8 mouse cellular contexts compared by ENCODE assay signal in the genomic region with DNA sequence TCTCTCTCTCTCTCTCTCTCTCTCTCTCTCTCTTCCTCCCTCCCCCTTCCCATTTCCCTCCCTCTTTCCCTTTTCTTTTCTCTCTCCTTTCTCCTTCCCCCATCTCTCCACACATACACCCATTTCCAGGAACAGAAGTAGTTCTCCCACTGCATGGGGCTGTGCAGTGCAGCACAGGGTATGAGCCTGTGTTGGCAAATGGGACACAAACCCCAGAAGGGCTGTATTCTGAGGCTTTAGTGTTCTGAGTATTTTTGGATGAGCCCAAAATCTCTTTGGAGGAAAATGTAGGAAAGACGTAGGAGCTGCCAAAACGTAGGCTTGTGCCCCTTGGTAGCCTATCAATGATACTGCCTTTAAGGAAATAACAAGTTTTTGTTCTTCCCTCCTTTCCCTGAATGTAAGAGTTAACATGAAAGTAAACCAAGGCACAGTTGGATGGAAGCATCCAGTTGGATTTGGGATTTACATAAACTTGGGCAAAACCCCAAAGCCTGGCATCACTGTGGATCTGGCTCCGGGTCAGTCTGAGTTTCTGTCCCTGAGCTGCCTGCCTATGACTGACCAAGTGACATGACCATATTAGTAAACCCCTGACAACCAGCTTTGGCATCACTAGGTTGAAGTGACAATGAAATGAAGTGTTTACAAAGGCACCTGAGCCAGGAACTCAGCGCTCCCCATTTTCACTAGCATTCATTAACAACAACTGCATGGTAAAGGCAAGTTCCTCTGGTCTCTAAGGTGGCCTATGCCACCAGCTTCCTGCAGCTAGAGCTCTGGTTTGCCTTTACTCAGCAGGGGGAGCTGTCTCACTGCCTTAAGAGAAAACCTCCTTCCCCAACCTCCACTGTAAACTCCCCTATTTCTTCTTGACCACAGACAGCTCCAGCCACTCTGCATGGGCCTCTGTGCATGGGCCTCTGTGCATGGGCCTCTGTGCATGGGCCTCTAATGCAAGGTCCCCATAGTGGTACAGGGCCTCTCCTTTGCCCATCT. TPM values are rescaled to one million over a fixed set of nuclear protein-coding genes. Genes with fewer than 3 reads are reported as not detected.
DNase-seq lines count a peak whose midpoint lies in the region; ATAC-seq and TF ChIP-seq lines count a peak whose summit lies in the region.
"Had no signal": no experiment of that assay in that cellular context is flagged by ENCODE, and none has a peak within 500 bp of the region (broad histone marks: within the 10 kb centered on the region; RNA-seq: fewer than 3 reads in every experiment).

No protein-coding gene starts in this region.

- peaks cover 16% of the 10 kb centered on the region; the same call in 1 of the 2 replicates for H3K4me1 ChIP-seq in forebrain, postnatal 0 days (ENCODE audit: insufficient read depth)
- H3K4me1 ChIP-seq: kidney, embryonic 15.5 days had no signal

- no peaks in the 10 kb centered on the region for H3K36me3 ChIP-seq in forebrain, postnatal 0 days (ENCODE audit: insufficient read depth)
- no peaks in the 10 kb centered on the region for H3K36me3 ChIP-seq in splenic B cell, adult 2 months (ENCODE audit: control insufficient read depth, insufficient read depth, low read length, poor library complexity, severe bottlenecking)
- H3K36me3 ChIP-seq: kidney, embryonic 15.5 days had no signal

- ATAC-seq in forebrain, postnatal 0 days: peak; percentile 73

- H3K9me3 ChIP-seq in forebrain, postnatal 0 days (ENCODE audit: low read length): no peaks in the 10 kb centered on the region
- H3K9me3 ChIP-seq: kidney, embryonic 15.5 days had no signal

- H3K27me3 ChIP-seq in forebrain, postnatal 0 days (ENCODE audit: insufficient read depth, low read length): no peaks in the 10 kb centered on the region
- H3K27me3 ChIP-seq in splenic B cell, adult 2 months (ENCODE audit: control insufficient read depth, insufficient read depth, low read length, poor library complexity, severe bottlenecking): no peaks in the 10 kb centered on the region
- H3K27me3 ChIP-seq: kidney, embryonic 15.5 days had no signal

- H3K4me3 ChIP-seq in left cerebral cortex, adult 2 months: no peak overlapping the region
- H3K4me3 ChIP-seq in forebrain, postnatal 0 days (ENCODE audit: low read depth, low read length): no peak overlapping the region
- H3K4me3 ChIP-seq: kidney, embryonic 15.5 days had no signal

- TF ChIP-seq CTCF in left cerebral cortex, adult 2 months (IDR thresholded peaks at IDR 0.05): peak; percentile 53
- peak; percentile 60 for TF ChIP-seq CTCF in forebrain, postnatal 0 days (IDR thresholded peaks at IDR 0.05; ENCODE audit: low read depth)

- H3K4me2 ChIP-seq in forebrain, postnatal 0 days (ENCODE audit: low read depth): peak overlapping the region; percentile 13; the same call in 1 of the 2 replicates
- H3K4me2 ChIP-seq: kidney, embryonic 15.5 days had no signal

- H3K27ac ChIP-seq in left cerebral cortex, adult 2 months: peak overlapping the region; percentile 71
- peak overlapping the region; percentile 65 for H3K27ac ChIP-seq in forebrain, postnatal 0 days (ENCODE audit: low read depth, low read length)
- H3K27ac ChIP-seq: kidney, embryonic 15.5 days had no signal

- WGBS in forebrain, postnatal 0 days: 42% methylated on average over 4 of the region's 4 CpGs

- H3K9ac ChIP-seq in forebrain, postnatal 0 days: no peak overlapping the region
- H3K9ac ChIP-seq: kidney, embryonic 15.5 days had no signal

- intact Hi-C loops in left cerebral cortex, adult 2 months (cut with DNase I): no loop called here

- no peak for DNase-seq in left cerebral cortex, adult 2 months (ENCODE audit: extremely low spot score in 1 of 2, low spot score in 2 of 2)
- DNase-seq in left cerebral cortex, adult 8-10 months (ENCODE audit: low spot score in 2 of 2): no peak
- DNase-seq in MN1 (ENCODE audit: low spot score): peak; percentile 47
- DNase-seq in forebrain, postnatal 0 days: peak; percentile 40
- DNase-seq in splenic B cell, adult 2 months (ENCODE audit: low read depth, low spot score): peak; percentile 30
- no peak for DNase-seq in gastrocnemius, postnatal 10 days
- DNase-seq in gastrocnemius, postnatal 4 days (ENCODE audit: low spot score in 2 of 2): no peak

RNA-seq across cellular contexts. Expression of gene 4930524B15Rik, which starts 23.5 kb away (rescaled TPM):
- total RNA-seq in left cerebral cortex, adult 2 months (2021): not detected
- total RNA-seq in left cerebral cortex, adult 8-10 months (2022): not detected
- 0.54 and 1.3 TPM in 2 replicates for total RNA-seq in forebrain, postnatal 0 days (2014; rRNA removed)
- 0.25 and 0.41 TPM in 2 replicates for polyA plus RNA-seq in forebrain, postnatal 0 days (2015; fragmentation: Nextera tagmentation; extraction: Ambion mirVana)
- total RNA-seq in gastrocnemius, postnatal 10 days (2021): not detected
- total RNA-seq in gastrocnemius, postnatal 4 days (2021): not detected

RNA-seq across cellular contexts. Expression of gene Nsg2, which starts 58.3 kb away (rescaled TPM):
- total RNA-seq in left cerebral cortex, adult 2 months (2021): 100 to 1,000 TPM; 605 to 615 TPM
- 100 to 1,000 TPM; 634 to 689 (median 664) TPM for total RNA-seq in left cerebral cortex, adult 8-10 months (2022)
- total RNA-seq in forebrain, postnatal 0 days (2014; rRNA removed): 1,434 and 1,519 TPM in 2 replicates
- 646 and 742 TPM in 2 replicates for polyA plus RNA-seq in forebrain, postnatal 0 days (2015; fragmentation: Nextera tagmentation; extraction: Ambion mirVana)
- 1 to 10 TPM; 1.3 to 2.6 TPM for total RNA-seq in gastrocnemius, postnatal 10 days (2021)
- total RNA-seq in gastrocnemius, postnatal 4 days (2021): 1 to 10 TPM; 3.3 to 3.9 TPM

Comparison
In these comparisons a context has a peak if more than half of its experiments do, and no peak if none do; other contexts are left out.
1. DNase-seq: peak in MN1 (single experiment), forebrain, postnatal 0 days (single experiment) and splenic B cell, adult 2 months (single experiment); none in left cerebral cortex, adult 2 months (0 of 2), left cerebral cortex, adult 8-10 months (0 of 2), gastrocnemius, postnatal 10 days (single experiment) and gastrocnemius, postnatal 4 days (0 of 2).
2. RNA of gene Nsg2, which starts 58.3 kb away (total RNA-seq): 1,434 to 1,519 TPM in forebrain, postnatal 0 days, 634 to 689 TPM in left cerebral cortex, adult 8-10 months and 605 to 615 TPM in left cerebral cortex, adult 2 months; 3.3 to 3.9 TPM in gastrocnemius, postnatal 4 days and 1.3 to 2.6 TPM in gastrocnemius, postnatal 10 days; every median in the first group is over 100 times any median in the second.